Mouse (Mus musculus) heart, adult 9 months (tissue): ENCODE data around the gene Rad51b.
A peak's percentile ranks its signal among the peaks of the same experiment; 100 is the strongest.

Source experiments
- DNase-seq, 2 experiments: peaks; one replicate each; pipeline ENCODE4 v3.0.0; 2022; ENCODE audit warnings: low spot score in 2 of 2

The Rad51b gene

DNA sequence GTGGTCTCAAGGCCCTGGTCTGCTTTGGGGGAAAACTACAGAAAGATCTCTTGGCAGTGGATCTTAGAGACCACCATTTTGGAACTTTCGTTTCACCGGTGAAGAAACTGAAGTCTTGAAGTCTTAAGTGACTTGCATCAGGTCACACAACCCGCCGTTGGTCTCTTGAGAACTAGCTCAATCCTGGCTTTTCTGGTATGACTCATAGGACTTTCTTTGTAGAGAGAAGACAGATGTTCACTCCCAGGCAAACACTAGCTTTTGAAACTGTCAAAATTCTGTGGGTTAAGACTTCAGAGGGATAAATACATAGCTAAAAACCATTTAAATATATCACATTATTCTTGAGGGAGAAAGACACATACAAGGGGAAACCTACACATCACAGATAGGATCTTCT, 195.1 kb downstream of the Rad51b start:
- no peak for DNase-seq

- no peak for DNase-seq
Observed at GRCm38 (mm10) chr12:79492613-79493012, 195.5 kb downstream of the Rad51b start.

- DNase-seq = no peak
Observed at GRCm38 (mm10) chr12:79493481-79493880, 196.4 kb downstream of the Rad51b start.

DNA sequence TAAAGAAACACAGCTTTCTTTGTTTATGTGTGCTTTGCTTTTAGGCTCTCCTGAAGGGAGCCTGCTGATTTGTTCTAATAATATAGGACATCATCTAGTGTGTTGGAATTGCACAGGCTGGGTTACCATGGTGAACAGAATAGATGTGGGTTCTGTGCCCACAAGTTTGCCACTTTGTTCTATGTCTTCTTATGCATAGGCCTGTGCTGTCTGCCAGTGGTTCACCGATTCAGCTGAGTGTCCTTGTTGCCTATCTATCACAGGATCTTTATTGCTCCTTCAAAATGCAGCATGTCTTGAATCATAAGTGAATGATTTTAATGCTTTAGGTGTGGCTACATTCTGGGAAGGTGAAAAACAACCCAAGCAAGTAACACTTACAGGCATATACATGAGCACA, 201.2 kb downstream of the Rad51b start:
- no peak for DNase-seq

DNA sequence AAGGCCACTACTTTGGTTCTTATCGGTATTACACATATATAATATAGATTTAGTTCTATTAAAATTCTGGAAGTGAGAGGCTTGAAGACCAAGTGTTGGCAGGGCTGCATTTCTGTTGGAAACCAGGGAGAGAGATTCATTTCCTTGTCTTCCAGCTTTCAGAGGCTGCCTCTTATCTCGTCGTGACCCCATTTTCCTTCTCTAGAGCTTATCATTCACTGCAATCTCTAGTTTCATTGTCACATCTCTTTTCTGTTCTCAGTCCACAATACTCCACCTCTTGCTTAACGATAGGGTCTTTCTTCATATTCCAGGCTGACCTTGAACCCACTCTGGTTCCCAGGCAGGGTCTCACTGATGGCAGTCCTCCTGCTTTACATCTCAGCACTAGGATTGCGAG, 202.7 kb downstream of the Rad51b start:
- DNase-seq = no peak

GRCm38 (mm10) chr12:79501877-79502276, 204.8 kb downstream of the Rad51b start:
- no peak for DNase-seq

DNA sequence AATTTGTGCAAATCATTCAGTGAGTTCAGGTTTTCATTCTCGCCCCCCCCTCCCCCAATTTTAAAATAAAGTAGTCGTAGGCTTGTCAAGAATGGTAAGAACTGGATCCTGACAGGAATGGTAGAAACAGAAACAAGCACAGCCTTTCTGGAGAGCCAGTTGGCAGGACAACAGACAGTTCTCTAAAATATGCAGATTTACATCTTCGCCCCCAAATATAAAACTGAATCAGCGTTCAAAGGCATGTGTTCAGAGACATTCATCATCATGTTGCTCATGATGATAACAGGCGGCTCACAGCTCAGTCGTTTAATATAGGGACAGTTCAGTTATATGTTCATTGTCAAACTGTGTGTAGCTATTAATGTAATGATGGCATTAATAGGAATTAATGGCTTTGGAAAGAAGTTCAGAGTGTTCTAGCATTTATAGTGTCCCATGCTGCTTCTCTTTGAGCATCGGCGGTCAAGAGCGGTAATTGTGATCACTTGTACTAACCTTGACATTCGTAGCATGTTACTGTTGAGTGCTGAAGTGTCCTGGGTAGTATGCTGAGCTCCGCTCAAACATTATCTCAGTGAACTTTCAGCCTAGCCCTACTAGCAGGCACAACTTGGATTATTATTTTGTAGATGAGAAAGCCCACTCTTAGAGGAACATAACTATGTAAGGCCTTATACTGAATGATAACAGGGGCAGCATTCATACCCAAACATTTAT, 205.9 kb downstream of the Rad51b start:
- no peak for DNase-seq

DNA sequence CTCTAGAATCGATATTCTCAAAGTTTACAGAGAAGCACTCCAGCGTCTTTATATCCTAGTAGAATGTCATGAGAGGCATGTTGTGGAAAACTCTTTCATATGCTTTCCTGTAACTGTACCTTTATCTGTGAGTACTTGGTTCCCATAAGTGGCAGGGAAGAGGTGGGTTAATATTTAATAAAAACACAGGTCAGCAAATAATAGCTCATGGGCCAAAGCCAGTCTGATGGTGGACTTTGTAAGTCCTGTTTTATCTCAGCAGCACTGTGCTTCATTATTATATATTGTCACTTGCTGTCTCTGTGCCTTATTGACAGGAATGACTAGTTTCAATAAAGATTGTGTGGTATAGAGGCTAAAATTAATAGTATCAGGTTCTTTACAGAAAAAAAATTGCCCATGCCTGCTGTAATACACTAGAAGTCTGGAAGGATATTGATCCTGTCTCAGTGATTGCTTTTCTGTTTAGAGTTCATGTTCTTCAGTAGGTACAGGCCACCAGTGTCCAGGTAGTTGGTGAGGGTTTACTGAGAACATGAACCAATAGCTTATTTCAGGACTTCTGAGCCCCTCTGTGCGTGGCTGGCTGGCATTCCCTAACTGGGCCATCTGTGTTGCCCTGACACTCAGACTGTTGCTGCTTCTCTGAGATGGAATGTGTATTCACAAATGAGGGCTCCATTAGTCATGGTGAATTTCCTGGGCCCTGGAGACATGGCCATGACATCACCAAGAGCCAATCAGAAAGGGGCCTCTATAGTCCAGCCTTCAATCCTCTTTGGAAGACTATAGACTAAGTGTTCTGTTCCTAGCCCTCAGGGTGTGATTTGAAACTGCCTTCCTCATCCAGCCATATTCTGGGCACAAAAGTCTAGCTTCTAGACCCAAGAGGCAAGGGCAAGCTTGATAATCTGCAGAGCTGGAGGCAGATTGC, 206.8 kb downstream of the Rad51b start:
- no peak for DNase-seq

DNA sequence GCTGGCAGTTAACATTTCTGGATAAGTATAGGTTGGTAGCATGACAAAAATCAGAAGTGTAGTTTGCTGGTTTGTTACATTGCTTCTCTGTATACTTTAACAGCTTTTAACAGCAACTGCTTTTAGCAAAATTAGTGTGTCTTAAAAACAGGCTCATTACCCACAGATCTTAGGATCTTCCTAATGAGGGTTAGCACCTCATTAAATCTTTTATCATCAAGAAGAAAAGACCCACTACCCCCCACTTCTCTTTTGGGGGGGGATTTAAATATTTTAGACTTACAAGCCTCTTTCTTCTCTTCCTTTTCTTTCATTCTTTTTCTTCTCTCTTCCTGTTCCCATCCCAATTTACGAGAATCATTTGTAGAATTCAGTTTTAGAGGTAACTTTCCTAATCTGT, 207.6 kb downstream of the Rad51b start:
- DNase-seq = no peak

DNA sequence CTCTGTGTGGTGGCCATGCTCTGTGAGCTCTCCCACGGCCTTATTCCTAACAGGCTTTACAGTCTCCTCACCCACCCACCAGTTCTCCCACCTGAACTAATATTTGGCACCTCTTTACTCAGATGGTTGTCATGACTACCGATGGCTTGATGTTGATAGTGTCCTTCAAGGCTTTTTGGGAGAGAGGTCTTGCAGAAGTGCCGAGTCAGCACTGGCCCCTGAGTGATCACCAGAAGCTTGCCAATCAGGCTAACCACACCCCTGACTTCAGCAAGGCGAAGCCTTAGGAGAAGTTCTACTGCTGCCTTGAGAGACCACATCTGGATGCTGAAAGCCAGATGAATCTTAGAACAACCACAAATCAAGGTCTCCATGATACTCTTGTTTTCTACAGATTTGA, 209.3 kb downstream of the Rad51b start:
- DNase-seq = no peak

- DNase-seq = no peak
Observed at GRCm38 (mm10) chr12:79507141-79507681, 210.1 kb downstream of the Rad51b start.

DNA sequence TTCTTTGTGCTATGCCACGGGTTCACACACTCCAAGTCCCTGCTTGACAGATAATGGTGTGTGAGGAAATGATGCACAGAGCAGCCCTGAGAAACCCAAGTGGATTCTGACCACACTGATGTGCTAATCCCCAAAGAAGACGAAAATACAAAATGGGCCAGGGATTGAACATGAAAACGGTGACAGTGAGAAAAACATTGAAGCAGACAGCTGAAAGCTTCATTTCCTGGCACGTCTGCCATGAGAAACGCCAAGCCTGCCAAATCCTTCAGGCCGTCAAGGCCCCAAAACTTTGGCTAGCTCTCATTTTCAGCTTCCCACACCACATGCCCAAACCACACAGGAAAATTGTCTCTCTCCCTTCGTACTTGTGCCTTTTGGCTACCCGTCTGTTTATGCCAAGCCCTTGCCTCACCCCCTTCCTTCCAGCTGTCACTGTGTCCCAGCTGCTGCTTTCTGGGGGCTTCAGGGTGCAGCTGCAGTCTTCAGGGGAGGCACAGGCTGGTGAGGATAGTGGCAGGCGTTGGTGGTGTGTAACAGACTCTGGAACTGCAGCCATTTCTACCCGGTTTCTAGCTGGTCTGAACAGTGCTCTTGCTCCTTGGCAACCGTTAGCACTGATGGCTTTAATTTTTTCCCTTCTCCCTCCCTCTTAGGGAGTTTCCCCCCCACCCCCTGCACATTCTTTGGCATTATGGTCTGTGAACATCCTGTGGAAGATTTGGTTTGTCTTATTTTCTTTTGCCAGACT, 214.5 kb downstream of the Rad51b start:
- peak; percentile 54 to 68 for DNase-seq

DNA sequence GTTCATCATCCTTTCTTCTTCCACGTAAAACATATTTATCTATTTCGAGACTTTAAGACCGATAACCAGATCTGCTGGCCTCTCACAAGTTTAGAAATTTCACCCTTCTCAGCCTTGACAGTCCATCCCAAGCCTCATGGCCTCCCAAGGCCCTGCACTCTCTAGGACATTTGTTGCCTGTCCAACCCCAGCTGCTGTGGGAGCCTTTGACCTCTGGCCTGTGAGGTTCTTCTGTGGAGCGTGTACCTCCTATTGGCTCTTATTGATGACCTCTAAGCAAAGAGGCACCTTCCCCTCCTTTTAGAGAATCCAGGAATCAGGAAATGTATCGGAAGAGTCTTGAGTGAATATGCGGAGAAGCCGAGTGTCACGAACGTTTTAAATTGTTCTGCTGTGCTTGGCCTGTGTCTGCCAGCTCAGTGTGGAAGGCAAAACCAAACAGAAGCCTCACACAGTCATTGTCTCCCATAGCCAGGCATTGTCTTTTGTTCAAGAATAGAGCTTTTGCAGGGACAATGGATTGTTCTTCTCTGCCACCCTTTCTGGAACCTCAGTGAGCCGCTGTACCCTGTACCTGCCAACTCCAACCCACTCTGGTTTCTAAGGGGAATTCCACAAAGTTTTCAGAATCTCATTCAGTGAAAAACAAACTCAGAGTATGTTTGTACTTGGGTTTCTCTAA, 215.3 kb downstream of the Rad51b start:
- no peak for DNase-seq

GRCm38 (mm10) chr12:79512982-79513681, 216.1 kb downstream of the Rad51b start:
- DNase-seq = no peak

DNA sequence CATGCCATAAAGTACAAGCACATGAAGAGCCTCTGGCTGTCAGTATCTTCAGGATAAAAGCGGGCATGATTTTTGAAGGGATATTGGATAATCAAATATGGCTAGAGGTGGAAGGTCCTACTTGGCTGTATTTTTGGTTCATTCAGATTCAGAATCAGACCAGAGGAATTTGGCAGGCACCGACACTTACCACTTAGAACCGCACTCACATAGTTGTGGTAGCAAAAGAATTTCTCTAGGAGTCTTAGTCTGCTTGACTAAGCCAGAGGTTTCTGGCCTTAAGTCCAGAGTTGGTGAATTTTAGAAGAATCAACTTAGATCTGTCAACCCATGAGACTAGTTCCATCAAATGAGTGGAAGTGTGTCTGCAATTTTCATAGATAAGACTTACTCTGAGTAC, 217.6 kb downstream of the Rad51b start:
- no peak for DNase-seq

DNA sequence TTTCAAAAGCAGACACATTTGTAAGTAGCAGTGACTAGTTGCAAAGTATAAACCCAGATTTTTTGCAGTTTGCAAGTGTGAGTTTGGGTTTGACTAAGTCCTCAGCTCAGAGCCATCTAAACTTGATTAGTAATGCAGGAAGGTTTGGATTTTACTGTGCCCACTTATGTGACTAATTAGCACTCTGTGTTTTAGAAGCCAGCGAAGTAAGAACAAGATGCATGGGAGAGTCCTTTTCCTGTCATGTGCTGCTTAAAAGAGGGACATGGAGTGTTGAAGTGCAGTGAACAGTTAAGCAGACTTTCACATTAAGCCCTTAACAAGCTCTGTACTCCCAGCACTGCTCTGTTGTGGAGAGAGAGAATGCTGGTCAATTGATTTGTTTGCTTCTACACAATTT, 225.3 kb downstream of the Rad51b start:
- no peak for DNase-seq

GRCm38 (mm10) chr12:79524941-79525871, 228.1 kb downstream of the Rad51b start:
- no peak for DNase-seq

GRCm38 (mm10) chr12:79525872-79526271, 228.8 kb downstream of the Rad51b start:
- no peak for DNase-seq

DNA sequence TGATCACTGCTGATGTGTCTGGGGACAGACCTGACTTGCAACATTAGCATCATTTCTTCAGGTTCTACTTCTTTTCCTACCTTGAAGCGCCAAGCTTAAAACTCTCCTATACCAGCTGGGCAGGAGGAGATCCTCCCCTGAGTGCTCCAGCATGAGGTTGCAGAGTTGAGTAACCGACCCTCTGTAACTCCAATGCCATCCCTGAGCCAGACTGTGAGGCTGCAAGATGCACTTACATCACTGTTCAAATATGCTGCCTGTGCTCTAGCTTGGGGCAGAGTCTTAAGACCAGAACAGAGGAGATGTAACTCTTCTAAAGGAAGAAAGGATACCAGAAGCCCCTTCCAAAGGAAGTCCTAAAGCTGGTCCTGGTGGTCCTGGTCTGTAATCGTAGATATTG, 230.1 kb downstream of the Rad51b start:
- DNase-seq = no peak
